Comparison of ENCODE assay signal across 8 mouse cellular contexts in genomic region chr7:82866486-82867270, GRCm38 (mm10). TPM values are rescaled to one million over a fixed set of nuclear protein-coding genes. Genes with fewer than 3 reads are reported as not detected.
DNase-seq lines count a peak whose midpoint lies in the region; ATAC-seq and TF ChIP-seq lines count a peak whose summit lies in the region.

No protein-coding gene starts in this region.

- 0 out of 2 replicates have a peak, but pooled peaks cover 7% of the 10 kb centered on the region for H3K36me3 ChIP-seq in embryonic facial prominence, embryonic 15.5 days
- H3K36me3 ChIP-seq in kidney, embryonic 14.5 days (ENCODE audit: control insufficient read depth, insufficient read depth, low read length) = peaks cover 17% of the 10 kb centered on the region

- H3K9me3 ChIP-seq in embryonic facial prominence, embryonic 15.5 days (replicated peaks) = no peaks in the 10 kb centered on the region
- no peaks in the 10 kb centered on the region for H3K9me3 ChIP-seq in kidney, embryonic 14.5 days (ENCODE audit: control insufficient read depth, low read length)

- TF ChIP-seq CTCF in bone marrow, adult 2 months (IDR thresholded peaks at IDR 0.05; ENCODE audit: control insufficient read depth, insufficient read depth, low read length) = no peak

- DNase-seq in B cell, adult 2 months = peak; percentile 83
- peak; percentile 92 for DNase-seq in heart, adult 9 months (ENCODE audit: low spot score in 2 of 2)
- DNase-seq in liver = peak; percentile 91
- DNase-seq in monocyte, adult 2 months (ENCODE audit: low read depth in 1 of 2, low spot score in 2 of 2) = peak; percentile 69 to 74
- DNase-seq in spleen, postnatal 14 days (ENCODE audit: low spot score in 2 of 2) = peak; percentile 69 to 73

- peak overlapping the region; percentile 96 for H3K27ac ChIP-seq in bone marrow, adult 2 months (ENCODE audit: control insufficient read depth, insufficient read depth, low read depth, low read length, poor library complexity)
- peak overlapping the region; percentile 99 for H3K27ac ChIP-seq in embryonic facial prominence, embryonic 15.5 days (replicated peaks)
- H3K27ac ChIP-seq in kidney, embryonic 14.5 days (ENCODE audit: low read depth, low read length) = peak overlapping the region; percentile 99

- under 1% methylated on average over 63 of the region's 68 CpGs for WGBS in bone marrow, adult 2 months
- WGBS in embryonic facial prominence, embryonic 15.5 days = 1% methylated on average over 51 of the region's 68 CpGs
- under 1% methylated on average over 64 of the region's 68 CpGs for WGBS in kidney, embryonic 14.5 days

- peak; percentile 87 for ATAC-seq in embryonic facial prominence, embryonic 15.5 days (ENCODE audit: insufficient number of reproducible peaks, low FRiP score, low TSS enrichment, low read depth)
- peak; percentile 84 for ATAC-seq in kidney, embryonic 14.5 days (ENCODE audit: low FRiP score, low TSS enrichment)

- H3K4me2 ChIP-seq in embryonic facial prominence, embryonic 15.5 days (replicated peaks) = peak overlapping the region; percentile 94
- H3K4me2 ChIP-seq in kidney, embryonic 14.5 days (replicated peaks; ENCODE audit: low read depth, low read length) = peak overlapping the region; percentile 77

- H3K9ac ChIP-seq in embryonic facial prominence, embryonic 15.5 days = peak overlapping the region; percentile 72
- peak overlapping the region; percentile 98 for H3K9ac ChIP-seq in kidney, embryonic 14.5 days (ENCODE audit: low read depth, low read length)

- TF ChIP-seq POLR2A in bone marrow, adult 2 months (IDR thresholded peaks at IDR 0.05; ENCODE audit: borderline replicate concordance, control insufficient read depth, low read depth, low read length) = peak; percentile 51; the same call in 1 of the 2 replicates

- peaks cover 3% of the 10 kb centered on the region; the same call in 1 of the 2 replicates for H3K4me1 ChIP-seq in bone marrow, adult 2 months (ENCODE audit: control insufficient read depth, insufficient read depth, low read length)
- peaks cover 27% of the 10 kb centered on the region for H3K4me1 ChIP-seq in embryonic facial prominence, embryonic 15.5 days
- peaks cover 16% of the 10 kb centered on the region for H3K4me1 ChIP-seq in kidney, embryonic 14.5 days (ENCODE audit: control insufficient read depth, insufficient read depth, low read length)

- peak overlapping the region; percentile 100 for H3K4me3 ChIP-seq in bone marrow, adult 2 months (replicated peaks; ENCODE audit: control insufficient read depth, low read depth, low read length)
- H3K4me3 ChIP-seq in embryonic facial prominence, embryonic 15.5 days (replicated peaks) = peak overlapping the region; percentile 82
- peak overlapping the region; percentile 98 for H3K4me3 ChIP-seq in kidney, embryonic 14.5 days (ENCODE audit: low read length)

- H3K27me3 ChIP-seq in embryonic facial prominence, embryonic 15.5 days = no peaks in the 10 kb centered on the region
- H3K27me3 ChIP-seq in kidney, embryonic 14.5 days (ENCODE audit: control insufficient read depth, insufficient read depth, low read length) = no peaks in the 10 kb centered on the region

RNA-seq across cellular contexts. Expression of gene Mex3b, which starts 0.5 kb away (rescaled TPM):
- 1.1 and 2.4 TPM in 2 replicates for polyA plus RNA-seq in bone marrow, adult 2 months (2011; ENCODE audit: insufficient read depth, insufficient read length, low replicate concordance, missing spikeins)
- polyA plus RNA-seq in embryonic facial prominence, embryonic 15.5 days (2015; fragmentation: Nextera tagmentation; extraction: Ambion mirVana) = 16.9 and 17.2 TPM in 2 replicates
- polyA plus RNA-seq in kidney, embryonic 14.5 days (2014; fragmentation: Nextera tagmentation; extraction: Ambion mirVana) = 14.3 and 16.3 TPM in 2 replicates

Comparison
In these comparisons a context has a peak if more than half of its experiments do, and no peak if none do; other contexts are left out.
1. Peak in every context shown above with its lines: DNase-seq, ATAC-seq, H3K4me3 ChIP-seq and H3K27ac ChIP-seq.